Mouse (Mus musculus) lung, embryonic 14.5 days (tissue): Measurements from ENCODE around the gene Aldh16a1. TPM values are rescaled to one million over a fixed set of nuclear protein-coding genes. Genes with fewer than 3 reads are reported as not detected.

ENCODE experiments used
- ATAC-seq: fragments of 200-750 bp; cut with Nextera tagmentation; 2 replicates; pipeline ENCODE4 v1.8.0; 2017; ENCODE audit warnings: mild to moderate bottlenecking, moderate TSS enrichment, moderate library complexity; ENCODE audit not compliant: insufficient read depth
- DNase-seq: peaks from one replicate; pipeline ENCODE4 v3.0.0-alpha.2; 2015
- H3K27ac ChIP-seq: fragments of 300-500 bp; sonication (generic); 2 replicates; pipeline ENCODE4 v1.5.1; 2014; ENCODE audit warnings: low read depth, mild to moderate bottlenecking, moderate library complexity
- H3K27me3 ChIP-seq: fragments of 300-500 bp; sonication (generic); 2 replicates; pipeline ENCODE4 v1.6.1; 2014; ENCODE audit warnings: low read length, control low read depth; ENCODE audit not compliant: insufficient read depth
- H3K36me3 ChIP-seq: fragments of 300-500 bp; sonication (generic); 2 replicates; pipeline ENCODE4 v1.6.1; 2014; ENCODE audit warnings: control low read depth; ENCODE audit not compliant: insufficient read depth
- H3K4me1 ChIP-seq: fragments of 300-500 bp; sonication (generic); 2 replicates; pipeline ENCODE4 v1.6.1; 2014; ENCODE audit warnings: antibody characterized with exemption, control low read depth; ENCODE audit not compliant: insufficient read depth
- H3K4me2 ChIP-seq: fragments of 300-500 bp; sonication (generic); 2 replicates; pipeline ENCODE4 v1.6.1; 2014; ENCODE audit warnings: mild to moderate bottlenecking
- H3K4me3 ChIP-seq: fragments of 300-500 bp; sonication (generic); 2 replicates; pipeline ENCODE4 v1.5.1; 2014; ENCODE audit warnings: low read depth, low read length
- H3K9ac ChIP-seq: fragments of 300-500 bp; sonication (generic); 2 replicates; pipeline ENCODE4 v1.6.1; 2014
- H3K9me3 ChIP-seq: fragments of 300-500 bp; sonication (generic); 2 replicates; pipeline ENCODE4 v1.6.1; 2016; ENCODE audit warnings: low read depth, low read length, control low read depth
- CTCF ChIP-seq: IDR thresholded peaks from 2 replicates; pipeline ENCODE4 v1.5.1; 2016; ENCODE audit warnings: antibody characterized with exemption, low read depth
- WGBS: fragments of 180-500 bp; shearing (Covaris S2); extraction: QIAGEN DNeasy Blood & Tissue Kit; methylation state at CpG from one replicate; pipeline ENCODE4 v1.1.7; 2014; 5-methylcytosine and 5-hydroxymethylcytosine counted together
- polyA plus RNA-seq: library from polyadenylated mRNA; unstranded; fragments of >200 nt; fragmentation: Nextera tagmentation; extraction: Ambion mirVana; gene quantifications from 2 replicates; pipeline ENCODE4 v1.2.1, GENCODE M21; 2014

The Aldh16a1 gene
- polyA plus RNA-seq, 1 experiment from 2014 or later: 52.9 TPM

GRCm38 (mm10) chr7:45149545-45149944 is 4.8 kb downstream of the Aldh16a1 start:
- Histone ChIP-seq H3K4me1 (peaks cover 19% of the 10 kb centered on the region), H3K27me3 (no peaks in the 10 kb centered on the region), H3K9ac (no peak overlapping the region), H3K9me3 (no peaks in the 10 kb centered on the region), H3K27ac (peak overlapping the region; percentile 15; the same call in 1 of the 2 replicates), H3K4me3 (no peak overlapping the region), H3K4me2 (no peak overlapping the region), H3K36me3 (peaks cover 32% of the 10 kb centered on the region; the same call in 1 of the 2 replicates)
- ATAC-seq: peak; percentile 6; the same call in 1 of the 2 replicates
- TF ChIP-seq CTCF: no peak
- 44% methylated on average over 6 of the region's 6 CpGs for WGBS
- DNase-seq: peak; percentile 72

- TF ChIP-seq CTCF: no peak
- 46% methylated on average over 4 of the region's 4 CpGs for WGBS
- ATAC-seq (no peak), DNase-seq (no peak)
- H3K27me3 ChIP-seq: no peaks in the 10 kb centered on the region
- no peak overlapping the region for H3K4me2 ChIP-seq
- peaks cover 19% of the 10 kb centered on the region for H3K4me1 ChIP-seq
- H3K27ac ChIP-seq: no peak overlapping the region
- peaks cover 40% of the 10 kb centered on the region; the same call in 1 of the 2 replicates for H3K36me3 ChIP-seq
- H3K9ac ChIP-seq: no peak overlapping the region
- H3K4me3 ChIP-seq: no peak overlapping the region
- H3K9me3 ChIP-seq: no peaks in the 10 kb centered on the region
Observed at GRCm38 (mm10) chr7:45148534-45149098, 5.8 kb downstream of the Aldh16a1 start.

DNA sequence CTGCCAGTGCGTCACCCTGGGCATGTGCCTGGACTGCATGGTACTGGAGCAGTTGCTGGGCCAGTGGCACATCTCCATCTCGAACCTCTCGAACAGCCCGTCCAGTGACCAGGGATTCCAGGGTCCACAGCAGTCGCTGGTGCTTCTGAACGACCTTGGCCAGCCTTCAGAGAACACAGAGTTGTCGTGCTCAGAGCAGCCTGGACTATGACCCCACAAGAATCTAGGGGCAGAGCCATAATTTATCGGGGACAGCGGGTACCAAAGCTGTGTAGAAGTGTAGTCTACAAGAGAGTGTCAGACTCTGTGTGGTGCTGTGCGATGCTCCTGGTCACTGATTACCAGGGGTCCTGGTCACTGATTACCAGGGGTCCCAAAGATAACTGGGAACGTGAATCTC is 6.5 kb downstream of the Aldh16a1 start:
- DNase-seq (no peak), ATAC-seq (no peak)
- Histone ChIP-seq H3K27me3 (no peaks in the 10 kb centered on the region), H3K9me3 (no peaks in the 10 kb centered on the region), H3K9ac (no peak overlapping the region), H3K4me2 (no peak overlapping the region), H3K4me1 (peaks cover 19% of the 10 kb centered on the region), H3K4me3 (no peak overlapping the region), H3K36me3 (peaks cover 47% of the 10 kb centered on the region; the same call in 1 of the 2 replicates), H3K27ac (no peak overlapping the region)
- TF ChIP-seq CTCF: no peak
- WGBS: 74% methylated on average over 11 of the region's 11 CpGs

GRCm38 (mm10) chr7:45147267-45147666 is 7.1 kb downstream of the Aldh16a1 start:
- no peak for TF ChIP-seq CTCF
- WGBS: 90% methylated on average over 11 of the region's 11 CpGs
- H3K4me2 ChIP-seq: no peak overlapping the region
- no peaks in the 10 kb centered on the region for H3K9me3 ChIP-seq
- DNase-seq: no peak
- H3K27ac ChIP-seq: no peak overlapping the region
- peaks cover 19% of the 10 kb centered on the region for H3K4me1 ChIP-seq
- no peak overlapping the region for H3K4me3 ChIP-seq
- no peak overlapping the region for H3K9ac ChIP-seq
- peaks cover 53% of the 10 kb centered on the region; the same call in 1 of the 2 replicates for H3K36me3 ChIP-seq
- no peaks in the 10 kb centered on the region for H3K27me3 ChIP-seq
- no peak for ATAC-seq

DNA sequence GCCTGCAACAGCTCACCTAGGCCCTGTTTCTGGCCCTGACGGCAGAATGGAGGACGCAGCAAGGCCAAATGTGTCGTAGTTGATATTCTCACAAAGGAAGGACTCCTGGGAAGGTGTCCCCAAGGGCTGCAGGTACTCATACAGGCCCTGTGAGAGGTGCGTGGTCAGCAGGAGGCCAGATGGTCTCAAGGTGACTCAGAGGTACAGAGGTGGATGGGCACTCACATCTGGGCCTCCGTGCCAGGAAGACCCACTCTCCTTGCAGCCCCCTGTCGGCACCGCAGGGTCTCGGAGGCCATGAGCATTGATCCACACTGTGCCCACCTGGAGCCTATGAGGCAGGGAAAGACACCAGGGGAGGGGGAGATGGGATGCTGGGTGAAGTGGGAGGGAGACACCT is 8.9 kb downstream of the Aldh16a1 start:
- Histone ChIP-seq H3K27ac (no peak overlapping the region), H3K27me3 (no peaks in the 10 kb centered on the region), H3K4me1 (peaks cover 7% of the 10 kb centered on the region), H3K9me3 (no peaks in the 10 kb centered on the region), H3K9ac (no peak overlapping the region), H3K4me3 (no peak overlapping the region), H3K36me3 (peaks cover 64% of the 10 kb centered on the region; the same call in 1 of the 2 replicates), H3K4me2 (no peak overlapping the region)
- TF ChIP-seq CTCF: no peak
- ATAC-seq (no peak), DNase-seq (no peak)
- WGBS: 92% methylated on average over 8 of the region's 8 CpGs

DNA sequence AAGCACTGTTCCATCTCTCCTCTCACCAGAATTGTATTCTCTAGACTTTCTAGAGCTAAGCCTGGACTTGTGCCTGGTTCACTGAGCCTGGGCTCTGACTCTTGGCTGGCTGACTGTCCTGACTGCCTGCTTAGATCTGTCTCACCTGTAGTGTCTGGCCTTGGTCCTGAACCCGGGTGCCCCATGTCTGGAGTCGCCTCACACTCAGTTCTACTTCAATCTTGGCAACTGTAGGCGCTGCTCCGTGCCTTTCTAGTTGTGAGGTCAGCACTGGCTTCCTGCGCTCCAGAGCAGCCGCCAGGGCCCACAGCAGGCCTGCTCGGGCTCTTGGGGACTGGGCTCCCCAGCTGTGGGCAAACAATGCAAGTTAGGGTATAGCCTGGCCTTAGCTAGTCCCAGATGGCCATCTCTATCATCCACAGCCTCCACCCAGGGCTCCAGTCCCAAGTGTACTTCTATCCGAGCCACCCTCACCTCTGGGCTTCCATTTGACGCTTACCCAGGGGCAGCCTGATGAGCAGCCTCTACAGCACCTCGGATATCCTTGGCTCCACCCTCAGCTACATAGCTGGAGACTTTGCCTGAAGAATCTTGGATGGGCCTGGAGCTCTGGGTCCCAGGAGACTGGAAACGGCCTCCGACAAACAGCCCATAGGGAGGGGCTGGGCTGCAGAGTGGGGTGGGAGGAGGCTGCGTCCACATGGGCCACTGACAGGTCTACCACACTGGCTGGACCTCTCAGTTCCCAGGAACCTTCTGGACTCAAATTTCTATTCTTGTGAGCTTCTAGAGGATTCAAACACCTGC is 9.8 kb downstream of the Aldh16a1 start:
- Histone ChIP-seq H3K4me1 (no peaks in the 10 kb centered on the region), H3K27me3 (no peaks in the 10 kb centered on the region), H3K9me3 (no peaks in the 10 kb centered on the region), H3K4me3 (no peak overlapping the region), H3K4me2 (no peak overlapping the region), H3K36me3 (peaks cover 64% of the 10 kb centered on the region; the same call in 1 of the 2 replicates), H3K9ac (no peak overlapping the region), H3K27ac (no peak overlapping the region)
- TF ChIP-seq CTCF: no peak
- DNase-seq (no peak), ATAC-seq (no peak)
- 78% methylated on average over 13 of the region's 13 CpGs for WGBS

- TF ChIP-seq CTCF: no peak
- no peak overlapping the region for H3K9ac ChIP-seq
- no peak overlapping the region for H3K27ac ChIP-seq
- H3K4me2 ChIP-seq: no peak overlapping the region
- WGBS: 83% methylated on average over 5 of the region's 5 CpGs
- H3K4me1 ChIP-seq: no peaks in the 10 kb centered on the region
- no peak overlapping the region for H3K4me3 ChIP-seq
- H3K27me3 ChIP-seq: no peaks in the 10 kb centered on the region
- DNase-seq (no peak), ATAC-seq (no peak)
- no peaks in the 10 kb centered on the region for H3K9me3 ChIP-seq
- H3K36me3 ChIP-seq: peaks cover 48% of the 10 kb centered on the region; the same call in 1 of the 2 replicates
Observed at GRCm38 (mm10) chr7:45141914-45142313, 12.5 kb downstream of the Aldh16a1 start.
